Mouse (Mus musculus) gastrocnemius, adult 18-20 months (tissue): ENCODE measurements around the gene Habp4. TPM values are rescaled to one million over a fixed set of nuclear protein-coding genes. Genes with fewer than 3 reads are reported as not detected.

ENCODE experiments used
- DNase-seq: peaks from one replicate; pipeline ENCODE4 v3.0.0; 2021; ENCODE audit warnings: low spot score
- total RNA-seq, 2 experiments: library from RNA; stranded (reverse); gene quantifications; 2 replicates each; pipeline ENCODE4 v1.2.3; 2021

Habp4 gene
- total RNA-seq, 2 experiments from 2014 or later = 25.1 to 28.4 TPM

DNA sequence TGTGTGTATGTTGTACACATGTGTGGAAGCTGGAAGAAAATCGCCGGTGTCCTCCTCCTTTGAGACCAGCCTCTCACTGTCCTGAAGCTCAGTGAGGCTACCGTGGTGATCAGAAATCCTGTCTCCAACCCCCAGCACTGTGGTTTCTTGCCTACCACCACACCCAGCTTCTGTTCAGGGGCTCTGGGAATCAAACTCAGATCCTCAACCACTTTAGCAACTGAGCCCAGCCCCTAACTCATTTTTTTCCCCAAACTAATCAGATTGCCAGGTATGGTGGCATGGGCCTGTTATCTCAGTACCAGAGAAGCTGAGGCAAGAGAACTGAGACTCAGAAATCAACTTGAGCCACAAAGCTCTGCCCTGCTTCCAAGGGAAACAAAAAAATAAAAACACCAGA, 74.2 kb downstream of the Habp4 start:
- DNase-seq = no peak

Other genes starting within 250 kb of the Habp4 start
- gene Hsd17b3, start 72.6 kb upstream of the Habp4 start, total RNA-seq = not detected
- gene Slc35d2, start 32.5 kb upstream of the Habp4 start, total RNA-seq = under 1 TPM; 0.50 to 0.66 TPM
- gene Zfp367, start 8.6 kb upstream of the Habp4 start, total RNA-seq = 10 to 100 TPM; 33.2 to 34.5 TPM
- gene Cdc14b, start 113.5 kb downstream of the Habp4 start, total RNA-seq = 1 to 10 TPM; 5.9 to 7.5 TPM
- gene Aaed1, start 150.9 kb downstream of the Habp4 start, total RNA-seq = 10 to 100 TPM; 47.3 to 51.5 TPM
- 100 to 1,000 TPM; 121 to 124 TPM for gene Ctsl, start 209.1 kb downstream of the Habp4 start, total RNA-seq